Mouse (Mus musculus): ENCODE data around the gene Cd27.

- no peak for TF ChIP-seq CTCF (IDR thresholded peaks at IDR 0.05; ENCODE audit: low read depth)
- TF ChIP-seq EP300 (optimal IDR thresholded peaks at IDR 0.05), result no peak
Observed at GRCm38 (mm10) chr6:125264219-125264618, 27.4 kb upstream of the Cd27 start.

All from stomach, postnatal 0 days (tissue).